24 mouse cellular contexts compared by ENCODE assay signal in the genomic region with DNA sequence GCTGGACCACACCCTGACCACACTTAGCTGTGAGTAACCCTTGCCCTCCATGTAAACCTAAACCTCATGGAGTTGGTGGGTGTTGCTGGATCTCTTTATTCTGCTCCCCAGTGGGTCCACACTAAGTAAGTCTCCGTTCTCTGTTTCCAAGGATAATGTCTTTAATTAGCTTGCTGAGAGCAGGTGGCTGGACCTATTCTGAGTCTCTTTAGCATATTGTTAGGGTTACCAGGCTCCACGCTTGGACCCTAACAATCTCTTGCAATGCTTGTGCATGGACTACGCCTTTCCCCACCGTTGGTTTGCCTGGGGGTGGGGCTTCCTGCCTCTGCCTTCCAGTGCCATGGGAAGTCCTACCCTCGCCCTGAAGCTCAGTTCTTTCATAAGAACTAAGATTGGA. TPM values are rescaled to one million over a fixed set of nuclear protein-coding genes. Genes with fewer than 3 reads are reported as not detected.
DNase-seq lines count a peak whose midpoint lies in the region; ATAC-seq lines count a peak whose summit lies in the region.
"Had no signal": no experiment of that assay in that cellular context is flagged by ENCODE, and none has a peak within 500 bp of the region (broad histone marks: within the 10 kb centered on the region; RNA-seq: fewer than 3 reads in every experiment).

No protein-coding gene starts in this region.

- no peak overlapping the region for H3K4me3 ChIP-seq in heart, embryonic 11.5 days (ENCODE audit: low read depth, low read length)
- H3K4me3 ChIP-seq: embryonic facial prominence, embryonic 13.5 days; embryonic facial prominence, embryonic 15.5 days; erythroblast, embryonic 14.5 days; forebrain, embryonic 10.5 days; forebrain, embryonic 12.5 days had no signal

- H3K27me3 ChIP-seq in heart, embryonic 11.5 days (ENCODE audit: control insufficient read depth, insufficient read depth, low read length): no peaks in the 10 kb centered on the region
- H3K27me3 ChIP-seq: embryonic facial prominence, embryonic 15.5 days; forebrain, embryonic 12.5 days had no signal

- H3K36me3 ChIP-seq in heart, embryonic 11.5 days (ENCODE audit: control insufficient read depth, insufficient read depth, low read length): no peaks in the 10 kb centered on the region
- H3K36me3 ChIP-seq: embryonic facial prominence, embryonic 13.5 days; embryonic facial prominence, embryonic 15.5 days; forebrain, embryonic 10.5 days; forebrain, embryonic 12.5 days had no signal

- peak; percentile 44 to 58 for DNase-seq in right cerebral cortex, postnatal 10 days (ENCODE audit: low spot score in 2 of 2)
- no peak for DNase-seq in right cerebral cortex, postnatal 14 days
- DNase-seq in brain, adult 2 months (ENCODE audit: low read depth, low spot score): peak; percentile 20
- DNase-seq in embryo, embryonic 10.5 days (ENCODE audit: low spot score): no peak
- DNase-seq: adrenal gland, adult 8-10 months; adrenal gland, postnatal 25 days; cerebellum, adult 11-12 months; cerebellum, adult 2 months; cerebellum, adult 9-10 months; cerebellum, postnatal 10 days; cerebellum, postnatal 25 days; embryo, embryonic 11 days had no signal

- no peak overlapping the region for H3K27ac ChIP-seq in heart, embryonic 11.5 days (ENCODE audit: low read depth, low read length)
- H3K27ac ChIP-seq: embryonic facial prominence, embryonic 13.5 days; embryonic facial prominence, embryonic 15.5 days; forebrain, embryonic 10.5 days; forebrain, embryonic 12.5 days had no signal

- H3K4me1 ChIP-seq in heart, embryonic 11.5 days (ENCODE audit: control insufficient read depth, insufficient read depth, low read length): no peaks in the 10 kb centered on the region
- H3K4me1 ChIP-seq: embryonic facial prominence, embryonic 13.5 days; embryonic facial prominence, embryonic 15.5 days; forebrain, embryonic 10.5 days; forebrain, embryonic 12.5 days had no signal

- no peak for ATAC-seq in heart, embryonic 11.5 days (replicated peaks; ENCODE audit: insufficient number of reproducible peaks, low FRiP score, low TSS enrichment)
- ATAC-seq: activated CD4-positive, CD25-positive, alpha-beta regulatory T cell, adult 4 months; forebrain, embryonic 14.5 days; forebrain, embryonic 16.5 days had no signal

- H3K9ac ChIP-seq in heart, embryonic 11.5 days (ENCODE audit: low read depth, low read length): no peak overlapping the region
- H3K9ac ChIP-seq: embryonic facial prominence, embryonic 13.5 days; embryonic facial prominence, embryonic 15.5 days; forebrain, embryonic 12.5 days had no signal

- WGBS in heart, embryonic 11.5 days (ENCODE audit: insufficient replicate concordance): 64% methylated on average over 5 of the region's 5 CpGs

- H3K4me2 ChIP-seq in heart, embryonic 11.5 days: no peak overlapping the region
- H3K4me2 ChIP-seq: embryonic facial prominence, embryonic 13.5 days; embryonic facial prominence, embryonic 15.5 days; forebrain, embryonic 12.5 days had no signal

- peaks cover 4% of the 10 kb centered on the region; the same call in 1 of the 2 replicates for H3K9me3 ChIP-seq in heart, embryonic 11.5 days (replicated peaks; ENCODE audit: control insufficient read depth, low read length)
- H3K9me3 ChIP-seq: forebrain, embryonic 12.5 days had no signal

RNA-seq across cellular contexts. Expression of gene Lmtk2, which starts 36.1 kb away (rescaled TPM):
- 5.1 and 5.2 TPM in 2 replicates for polyA plus RNA-seq in heart, embryonic 11.5 days (2014; fragmentation: Nextera tagmentation; extraction: Ambion mirVana)

RNA-seq across cellular contexts. Expression of gene Ocm, which starts 37.6 kb away (rescaled TPM):
- not detected in 2 replicates for polyA plus RNA-seq in heart, embryonic 11.5 days (2014; fragmentation: Nextera tagmentation; extraction: Ambion mirVana)
- polyA plus RNA-seq: activated CD4-positive, CD25-positive, alpha-beta regulatory T cell, adult 4 months; brain, embryonic 14.5 days; C2C12; cerebellum, adult 2 months; embryonic facial prominence, embryonic 11.5 days; embryonic facial prominence, embryonic 13.5 days; erythroblast, embryonic 14.5 days; forebrain, embryonic 10.5 days; forebrain, embryonic 12.5 days; forebrain, embryonic 14.5 days; forebrain, embryonic 16.5 days had no signal

RNA-seq across cellular contexts. Expression of gene Ccz1, which starts 49.4 kb away (rescaled TPM):
- 67.2 and 72.1 TPM in 2 replicates for polyA plus RNA-seq in heart, embryonic 11.5 days (2014; fragmentation: Nextera tagmentation; extraction: Ambion mirVana)

Comparison
In these comparisons a context has a peak if more than half of its experiments do, and no peak if none do; other contexts are left out.
1. DNase-seq: peak in right cerebral cortex, postnatal 10 days (2 of 2) and brain, adult 2 months (single experiment); none in right cerebral cortex, postnatal 14 days (single experiment) and embryo, embryonic 10.5 days (single experiment).